Comparison of ENCODE assay signal across 8 mouse cellular contexts in the genomic region with DNA sequence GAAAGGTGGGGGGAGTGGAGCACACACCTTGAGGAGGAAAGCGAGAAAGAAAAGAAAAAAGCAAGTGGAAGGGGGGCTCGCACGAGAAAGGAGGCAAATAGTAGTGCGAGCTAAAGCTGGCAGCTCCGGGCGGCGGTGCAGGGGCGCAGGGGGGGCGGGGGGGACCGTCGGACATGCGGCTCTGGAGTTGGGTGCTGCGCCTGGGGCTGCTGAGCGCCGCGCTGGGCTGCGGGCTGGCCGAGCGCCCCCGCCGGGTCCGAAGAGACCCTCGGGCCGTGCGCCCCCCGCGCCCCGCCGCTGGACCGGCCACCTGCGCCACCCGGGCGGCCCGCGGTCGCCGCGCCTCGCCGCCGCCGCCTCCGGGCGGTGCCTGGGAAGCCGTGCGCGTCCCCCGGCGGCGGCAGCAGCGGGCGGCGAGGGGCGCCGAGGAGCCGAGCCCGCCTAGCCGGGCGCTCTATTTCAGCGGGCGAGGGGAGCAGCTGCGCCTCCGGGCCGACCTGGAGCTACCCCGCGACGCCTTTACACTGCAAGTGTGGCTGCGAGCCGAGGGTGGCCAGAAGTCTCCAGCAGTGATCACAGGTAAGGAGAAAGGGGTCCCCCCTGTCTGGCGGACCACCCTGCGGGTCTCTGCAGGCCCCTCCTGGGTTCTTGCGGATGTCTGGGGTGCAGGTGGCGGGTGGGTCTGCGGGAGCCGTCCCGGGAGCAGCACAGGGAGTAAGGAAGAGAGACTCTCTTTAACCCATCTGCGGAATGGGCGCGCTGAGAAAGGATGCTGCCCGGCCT. TPM values are rescaled to one million over a fixed set of nuclear protein-coding genes. Genes with fewer than 3 reads are reported as not detected.
A peak's percentile ranks its signal among the peaks of the same experiment; 100 is the strongest.
DNase-seq lines count a peak whose midpoint lies in the region; ATAC-seq and TF ChIP-seq lines count a peak whose summit lies in the region.

No protein-coding gene starts in this region.

- peak overlapping the region; percentile 55 to 57 for H3K4me3 ChIP-seq in heart, embryonic 14.5 days (ENCODE audit: control insufficient read depth in 1 of 2, insufficient read depth in 1 of 2, low read depth in 1 of 2, low read length in 2 of 2)
- H3K4me3 ChIP-seq in midbrain, postnatal 0 days (ENCODE audit: low read depth, low read length) = peak overlapping the region; percentile 64

- ATAC-seq in heart, embryonic 14.5 days (ENCODE audit: insufficient number of reproducible peaks, insufficient read depth, low FRiP score, low read depth) = no peak
- peak; percentile 38 for ATAC-seq in midbrain, postnatal 0 days (ENCODE audit: low FRiP score)
- ATAC-seq in megakaryocyte-erythroid progenitor cell, adult 5-6 weeks (replicated peaks; ENCODE audit: low FRiP score, low TSS enrichment, poor library complexity, severe bottlenecking) = no peak
- no peak for ATAC-seq in erythroid progenitor cell, adult 5-6 weeks (replicated peaks; ENCODE audit: low FRiP score, poor library complexity, severe bottlenecking)

- no peaks in the 10 kb centered on the region for H3K36me3 ChIP-seq in heart, embryonic 14.5 days (ENCODE audit: control insufficient read depth, insufficient read depth, low read length)
- H3K36me3 ChIP-seq in midbrain, postnatal 0 days (ENCODE audit: insufficient read depth, low read length) = no peaks in the 10 kb centered on the region

- no peak overlapping the region for H3K27ac ChIP-seq in heart, embryonic 14.5 days (replicated peaks in 1 of 2; ENCODE audit: control insufficient read depth in 1 of 2, insufficient read depth in 1 of 2, low read depth in 2 of 2, low read length in 2 of 2)
- H3K27ac ChIP-seq in midbrain, postnatal 0 days (ENCODE audit: low read depth, low read length) = no peak overlapping the region

- DNase-seq in right cerebral cortex, postnatal 14 days = peak; percentile 13
- no peak for DNase-seq in right cerebral cortex, adult 2 months (ENCODE audit: low spot score in 2 of 2)
- DNase-seq in embryo, embryonic 10 days (ENCODE audit: low spot score) = peak; percentile 28
- DNase-seq in kidney, postnatal 25 days = peak; percentile 14 to 50
- DNase-seq in midbrain, postnatal 0 days (ENCODE audit: low spot score) = no peak

- H3K4me1 ChIP-seq in heart, embryonic 14.5 days (ENCODE audit: control insufficient read depth in 2 of 2, insufficient read depth in 2 of 2, low read length in 2 of 2) = peaks cover 6 to 12% of the 10 kb centered on the region in 2 experiments
- H3K4me1 ChIP-seq in midbrain, postnatal 0 days (ENCODE audit: insufficient read depth, low read length) = no peaks in the 10 kb centered on the region; the same call in 1 of the 2 replicates

- H3K9me3 ChIP-seq in heart, embryonic 14.5 days (ENCODE audit: control insufficient read depth, low read length) = no peaks in the 10 kb centered on the region
- no peaks in the 10 kb centered on the region for H3K9me3 ChIP-seq in midbrain, postnatal 0 days (ENCODE audit: low read length)

- peak overlapping the region; percentile 75 for H3K9ac ChIP-seq in heart, embryonic 14.5 days (ENCODE audit: low read length)
- peak overlapping the region; percentile 56 for H3K9ac ChIP-seq in midbrain, postnatal 0 days (replicated peaks; ENCODE audit: low read length, poor library complexity, severe bottlenecking)

- no peak for TF ChIP-seq CTCF in midbrain, postnatal 0 days (IDR thresholded peaks at IDR 0.05)

- H3K4me2 ChIP-seq in heart, embryonic 14.5 days (ENCODE audit: low read length) = peak overlapping the region; percentile 95
- H3K4me2 ChIP-seq in midbrain, postnatal 0 days (ENCODE audit: low read depth, low read length, poor library complexity, severe bottlenecking) = peak overlapping the region; percentile 67

- H3K27me3 ChIP-seq in heart, embryonic 14.5 days (ENCODE audit: control insufficient read depth, insufficient read depth, low read length) = no peaks in the 10 kb centered on the region; the same call in 1 of the 2 replicates
- H3K27me3 ChIP-seq in midbrain, postnatal 0 days (ENCODE audit: insufficient read depth, low read length) = peaks cover 5% of the 10 kb centered on the region

- 1% methylated on average over 43 of the region's 80 CpGs for WGBS in heart, embryonic 14.5 days
- WGBS in midbrain, postnatal 0 days = under 1% methylated on average over 27 of the region's 80 CpGs

RNA-seq across cellular contexts. Expression of gene Pappa, which starts 0.6 kb away (rescaled TPM):
- 0.40 and 0.73 TPM in 2 replicates for polyA plus RNA-seq in heart, embryonic 14.5 days (2014; fragmentation: Nextera tagmentation; extraction: Ambion mirVana)
- 3.7 and 4.4 TPM in 2 replicates for total RNA-seq in midbrain, postnatal 0 days (2014; rRNA removed)
- polyA plus RNA-seq in midbrain, postnatal 0 days (2015; fragmentation: Nextera tagmentation; extraction: Ambion mirVana) = 0.57 and 0.65 TPM in 2 replicates
- total RNA-seq in megakaryocyte-erythroid progenitor cell, adult 5-6 weeks (2014; fragmentation: Nextera tagmentation) = not detected in 2 replicates
- total RNA-seq in megakaryocyte-erythroid progenitor cell, adult 5-6 weeks (2017) = 0.11 TPM in 1 of 2 replicates, not detected in the other
- total RNA-seq in erythroid progenitor cell, adult 5-6 weeks (2015; ENCODE audit: low replicate concordance) = 0.36 TPM in 1 of 2 replicates, not detected in the other
- total RNA-seq in erythroid progenitor cell, adult 5-6 weeks (2017; ENCODE audit: low replicate concordance) = 0.23 and 0.90 TPM in 2 replicates

Comparison
In these comparisons a context has a peak if more than half of its experiments do, and no peak if none do; other contexts are left out.
1. DNase-seq: peak in right cerebral cortex, postnatal 14 days (single experiment), embryo, embryonic 10 days (single experiment) and kidney, postnatal 25 days (2 of 2); none in right cerebral cortex, adult 2 months (0 of 2) and midbrain, postnatal 0 days (single experiment).